Mouse (Mus musculus): ENCODE data around the gene Cmtm3.

Gene Cmtm3

GRCm38 (mm10) chr8:104343957-104344356 lies 4.7 kb downstream of the Cmtm3 start:
- peak; percentile 78 for DNase-seq

- no peak for DNase-seq
Observed at GRCm38 (mm10) chr8:104344622-104345021, 5.4 kb downstream of the Cmtm3 start.

GRCm38 (mm10) chr8:104346706-104347105 lies 7.5 kb downstream of the Cmtm3 start:
- no peak for DNase-seq

GRCm38 (mm10) chr8:104348971-104349370 lies 9.8 kb downstream of the Cmtm3 start:
- no peak for DNase-seq

GRCm38 (mm10) chr8:104350047-104350446 lies 10.8 kb downstream of the Cmtm3 start:
- DNase-seq, result no peak

GRCm38 (mm10) chr8:104353186-104353585 lies 14.0 kb downstream of the Cmtm3 start:
- no peak for DNase-seq

- DNase-seq, result no peak
Observed at GRCm38 (mm10) chr8:104354504-104354903, 15.3 kb downstream of the Cmtm3 start.

GRCm38 (mm10) chr8:104358637-104359036 lies 19.4 kb downstream of the Cmtm3 start:
- no peak for DNase-seq

DNA sequence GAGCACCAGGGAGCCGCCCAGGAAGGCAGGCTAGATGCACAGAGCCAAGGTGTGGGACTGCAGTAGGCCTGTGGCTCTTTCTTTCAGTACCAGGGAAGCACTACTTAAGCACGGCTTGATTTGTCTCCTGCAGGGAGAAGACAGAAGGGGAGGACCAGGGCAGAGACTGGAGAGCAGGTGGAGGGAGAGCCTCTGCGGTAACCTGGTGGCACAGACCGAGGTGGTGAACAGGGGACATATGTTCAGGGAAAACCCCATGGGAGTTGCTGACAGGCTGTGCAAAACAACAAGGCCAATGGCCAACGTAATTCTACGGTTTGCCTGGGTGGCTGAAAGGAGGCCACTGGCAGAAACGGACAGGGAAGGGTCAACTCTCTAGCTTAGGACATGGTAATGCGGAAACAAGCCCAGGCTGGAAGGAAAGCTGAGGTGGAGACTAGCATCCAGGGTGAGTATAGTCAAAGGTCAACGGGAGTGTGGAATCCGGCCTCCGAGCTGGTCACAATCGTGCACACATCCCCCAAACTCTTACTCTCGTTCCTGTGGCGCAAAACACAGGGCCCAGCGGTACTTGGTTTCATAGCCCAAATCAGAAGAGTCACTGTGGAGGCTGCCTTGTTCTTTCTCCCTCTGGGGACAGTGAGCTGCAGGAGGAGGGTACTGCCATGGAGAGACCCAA lies 20.7 kb downstream of the Cmtm3 start:
- no peak for DNase-seq

DNA sequence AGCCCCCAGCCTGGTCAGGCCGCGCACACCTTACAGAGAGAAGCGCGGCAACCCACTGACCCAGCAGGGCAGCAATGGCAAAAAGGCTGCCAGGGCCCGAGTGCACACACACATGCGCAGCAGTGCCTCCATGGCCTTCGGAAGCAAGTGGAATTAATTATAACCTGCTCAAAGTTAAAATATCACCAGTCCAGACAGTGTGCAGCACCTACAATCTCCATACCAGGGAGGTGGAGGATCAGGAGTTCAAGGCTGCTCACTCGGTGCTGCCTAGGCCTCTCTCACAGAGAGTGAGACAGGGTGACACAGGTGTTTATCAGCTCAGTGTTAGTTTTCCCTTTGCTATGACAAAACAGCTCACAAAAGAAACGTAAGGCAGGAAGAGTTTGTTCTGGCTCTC lies 26.5 kb downstream of the Cmtm3 start:
- DNase-seq, result no peak

- DNase-seq, result no peak
Observed at GRCm38 (mm10) chr8:104367398-104367797, 28.2 kb downstream of the Cmtm3 start.

DNA sequence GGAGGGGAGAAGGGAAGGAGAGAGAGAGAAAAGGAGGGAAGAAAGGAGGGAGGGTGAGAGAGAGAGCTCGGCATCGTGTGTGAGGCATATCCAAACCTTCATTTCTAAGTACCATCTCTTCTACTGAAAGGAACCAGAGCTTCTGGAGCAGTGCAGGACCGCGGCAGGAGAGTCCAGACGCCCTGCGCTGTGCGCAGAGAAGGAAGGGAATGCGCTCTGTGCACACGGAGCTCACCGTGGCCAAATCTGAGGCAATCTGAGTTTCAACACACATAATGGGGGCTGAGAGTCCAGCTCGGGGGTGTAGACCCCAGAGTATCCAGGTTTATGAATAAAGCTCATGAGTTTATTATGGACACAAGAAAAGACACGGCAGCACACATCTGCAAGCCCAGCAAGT lies 30.4 kb downstream of the Cmtm3 start:
- no peak for DNase-seq

DNA sequence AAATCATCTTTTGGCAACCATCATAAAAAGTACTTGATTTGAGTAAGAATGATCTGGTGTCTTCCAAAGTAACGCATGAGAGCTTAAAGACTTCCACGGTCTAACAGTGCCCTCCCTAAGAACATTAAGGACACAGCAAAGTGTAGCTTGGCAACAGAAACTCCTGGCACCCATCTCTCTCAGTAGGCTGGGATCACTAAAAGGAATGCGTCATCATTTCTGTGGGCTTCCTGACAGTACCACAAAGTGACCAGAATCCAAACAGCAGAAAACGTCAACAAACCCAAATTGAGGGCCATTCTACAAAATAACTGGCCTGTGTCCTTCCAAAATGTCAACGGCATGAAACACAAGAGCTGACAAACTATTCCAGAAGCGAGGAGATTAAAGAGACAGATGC lies 30.9 kb downstream of the Cmtm3 start:
- no peak for DNase-seq

- DNase-seq, result no peak
Observed at GRCm38 (mm10) chr8:104371121-104371520, 31.9 kb downstream of the Cmtm3 start.

DNA sequence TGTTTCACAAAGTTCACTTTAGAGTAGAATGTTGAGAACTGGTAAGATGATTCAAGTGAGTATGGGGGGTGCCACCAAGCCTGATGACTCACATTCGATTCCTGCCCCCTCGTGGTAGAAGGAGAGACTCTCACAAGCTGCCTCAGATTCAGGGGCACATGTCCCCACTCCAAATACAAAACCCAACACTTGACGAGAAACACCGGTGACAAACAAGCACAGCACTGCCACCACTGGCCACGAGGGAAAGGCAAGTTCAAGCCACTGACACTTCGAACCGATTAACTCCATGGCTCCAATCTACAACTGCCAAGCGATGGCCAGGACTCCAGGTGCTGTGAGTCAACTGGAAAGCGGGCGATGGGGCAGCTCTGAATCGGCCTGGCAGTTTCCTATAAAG lies 34.6 kb downstream of the Cmtm3 start:
- DNase-seq, result peak; percentile 52

GRCm38 (mm10) chr8:104374269-104374668 lies 35.1 kb downstream of the Cmtm3 start:
- no peak for DNase-seq

GRCm38 (mm10) chr8:104374864-104375846 lies 35.9 kb downstream of the Cmtm3 start:
- peak; percentile 95 for DNase-seq

- DNase-seq, result no peak
Observed at GRCm38 (mm10) chr8:104375959-104376358, 36.7 kb downstream of the Cmtm3 start.

DNA sequence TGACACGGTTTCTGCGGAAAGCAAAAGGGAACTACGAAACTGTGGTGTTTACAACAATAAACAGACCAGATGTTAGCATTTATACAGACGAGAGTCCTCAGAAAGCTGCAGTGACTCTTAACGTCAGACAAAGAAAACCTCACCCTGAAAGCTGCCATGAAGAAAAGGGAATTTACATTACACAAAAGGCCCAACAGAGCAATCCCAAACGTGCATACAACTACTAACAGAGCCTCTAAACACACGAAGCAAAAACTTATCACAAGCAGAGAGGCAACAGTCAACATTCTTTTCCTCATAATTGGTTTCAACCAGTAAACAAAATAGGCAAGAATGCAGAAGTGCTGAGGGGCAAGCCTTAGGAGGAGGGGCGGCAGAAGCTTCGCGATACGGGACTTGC lies 37.5 kb downstream of the Cmtm3 start:
- DNase-seq, result no peak

GRCm38 (mm10) chr8:104379301-104379836 lies 40.2 kb downstream of the Cmtm3 start:
- DNase-seq, result no peak

GRCm38 (mm10) chr8:104380269-104380668 lies 41.1 kb downstream of the Cmtm3 start:
- no peak for DNase-seq

- no peak for DNase-seq
Observed at GRCm38 (mm10) chr8:104380961-104381411, 41.8 kb downstream of the Cmtm3 start.

- no peak for DNase-seq
Observed at GRCm38 (mm10) chr8:104383296-104383695, 44.1 kb downstream of the Cmtm3 start.

DNA sequence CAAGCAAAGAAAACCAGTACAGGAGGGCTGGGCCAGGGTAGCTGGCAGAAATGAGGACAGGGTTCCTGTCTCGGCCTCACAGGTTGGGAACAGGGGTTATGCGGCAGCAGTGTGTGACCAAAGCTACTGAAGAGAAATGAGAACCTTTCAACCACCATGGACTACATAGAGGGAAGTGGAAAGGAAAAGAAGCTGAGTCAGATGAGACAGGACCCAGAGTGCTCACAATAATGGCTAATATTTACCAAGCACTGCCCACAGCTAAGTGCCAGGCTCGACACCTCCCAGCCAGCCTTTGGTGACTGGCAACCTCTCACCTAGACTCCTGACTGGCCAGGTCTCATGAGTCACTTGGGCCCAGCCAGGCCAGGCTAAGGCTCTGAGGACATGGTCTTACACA lies 44.8 kb downstream of the Cmtm3 start:
- peak; percentile 92 for DNase-seq

All from kidney, adult 11 months (tissue).